Mouse (Mus musculus): Measurements from ENCODE around the gene Colca2. TPM values are rescaled to one million over a fixed set of nuclear protein-coding genes. Genes with fewer than 3 reads are reported as not detected.

Colca2 gene
- polyA plus RNA-seq, 1 experiment from 2014 or later, result 11.1 TPM

- Histone ChIP-seq H3K4me2 (replicated peaks; ENCODE audit: low read depth) (no peak overlapping the region), H3K9me3 (ENCODE audit: control insufficient read depth, low read length) (no peaks in the 10 kb centered on the region), H3K27me3 (ENCODE audit: control insufficient read depth, insufficient read depth, low read length) (no peaks in the 10 kb centered on the region), H3K27ac (replicated peaks) (no peak overlapping the region), H3K36me3 (ENCODE audit: control insufficient read depth, insufficient read depth, low read length) (no peaks in the 10 kb centered on the region), H3K9ac (ENCODE audit: low read length) (no peak overlapping the region), H3K4me1 (replicated peaks; ENCODE audit: control insufficient read depth, insufficient read depth) (no peaks in the 10 kb centered on the region), H3K4me3 (ENCODE audit: low read depth, low read length) (no peak overlapping the region)
- TF ChIP-seq CTCF (IDR thresholded peaks at IDR 0.05; ENCODE audit: low read depth), result no peak
- no peak for TF ChIP-seq EP300 (optimal IDR thresholded peaks at IDR 0.05)
- 87% methylated on average over 5 of the region's 5 CpGs for WGBS
- no peak for DNase-seq (ENCODE audit: low spot score)
- ATAC-seq (ENCODE audit: low FRiP score, low TSS enrichment), result no peak
Measured at GRCm38 (mm10) chr9:51225636-51226166, 52.7 kb downstream of the Colca2 start.

Other genes with a start within 250 kb of the Colca2 start
- gene Btg4, start 217.7 kb downstream of the Colca2 start, polyA plus RNA-seq (2015; fragmentation: Nextera tagmentation; extraction: Ambion mirVana), result not detected in 2 replicates
- 2.5 and 2.9 TPM in 2 replicates for gene Layn, start 201.5 kb downstream of the Colca2 start, polyA plus RNA-seq (2015; fragmentation: Nextera tagmentation; extraction: Ambion mirVana)
- not detected in 2 replicates for gene 4833427G06Rik, start 176.5 kb downstream of the Colca2 start, polyA plus RNA-seq (2015; fragmentation: Nextera tagmentation; extraction: Ambion mirVana)
- 0.06 and 0.08 TPM in 2 replicates for gene Gm32742, start 113.1 kb downstream of the Colca2 start, polyA plus RNA-seq (2015; fragmentation: Nextera tagmentation; extraction: Ambion mirVana)
- gene Pou2af1, start 64.9 kb downstream of the Colca2 start, polyA plus RNA-seq (2015; fragmentation: Nextera tagmentation; extraction: Ambion mirVana), result 0.12 and 0.13 TPM in 2 replicates
- gene 1810046K07Rik, start 50.3 kb upstream of the Colca2 start, polyA plus RNA-seq (2015; fragmentation: Nextera tagmentation; extraction: Ambion mirVana), result 0.23 and 0.27 TPM in 2 replicates